Mouse (Mus musculus) v-Abl transformed pro-B cells (cell line): ENCODE results near the gene Gramd4.

Experiments
- in situ Hi-C, 2 experiments: fragments of 400-800 bp; cut with MboI; formaldehyde crosslinking; loops; one replicate each; pipeline ENCODE4 v1.15.1; 2025; ENCODE audit not compliant: unreplicated experiment in 2 of 2

The Gramd4 gene

DNA sequence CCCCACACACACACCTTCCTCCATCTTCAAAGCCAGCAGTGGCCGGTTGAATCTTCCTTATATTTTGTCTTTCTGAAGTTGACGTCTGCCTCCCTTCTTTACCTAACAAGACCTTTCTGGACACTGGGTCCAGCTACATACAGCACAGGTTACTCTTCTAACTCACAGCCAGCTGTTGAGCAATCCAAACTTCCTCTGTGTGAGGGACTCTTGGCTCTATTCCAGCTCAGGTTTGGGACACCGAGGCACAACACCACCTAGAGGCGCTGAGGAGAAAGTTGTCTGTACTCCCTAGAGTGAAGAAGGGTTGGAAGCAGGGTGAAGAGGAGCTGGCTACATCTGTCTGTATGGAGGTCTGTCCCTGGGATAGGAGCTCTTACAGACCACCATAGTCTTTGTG is 15.1 kb upstream of the Gramd4 start:
- in situ Hi-C loops = loop anchor here in 1 of 2 experiments (10.0 kb wide), 1 partner anchor 182 kb away; no protein-coding TSS in a partner anchor

DNA sequence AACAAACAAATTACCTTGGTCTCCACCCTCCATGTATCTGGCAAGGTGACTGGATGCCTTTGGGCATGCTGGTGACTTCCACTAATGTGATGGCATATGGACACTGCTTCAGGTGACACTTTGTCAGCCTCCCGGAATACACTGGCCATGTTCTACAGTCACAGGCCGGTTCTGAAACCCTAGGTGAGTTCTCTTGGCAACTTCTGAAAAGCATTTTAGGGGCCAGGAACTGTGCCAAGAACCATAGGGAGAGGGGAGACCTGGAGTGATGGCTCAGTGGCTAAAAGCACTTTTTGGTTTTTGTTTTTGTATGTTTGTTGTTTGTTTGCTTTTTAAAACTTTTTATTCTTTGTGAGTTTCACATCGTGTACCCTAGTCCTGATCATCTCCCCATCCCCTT is 8.0 kb upstream of the Gramd4 start:
- in situ Hi-C loops = loop anchor here (5.0 to 10.0 kb wide), 2 partner anchors 163 to 175 kb away; partner anchors contain the start of gene Tbc1d22a (in 1 of the 2)

DNA sequence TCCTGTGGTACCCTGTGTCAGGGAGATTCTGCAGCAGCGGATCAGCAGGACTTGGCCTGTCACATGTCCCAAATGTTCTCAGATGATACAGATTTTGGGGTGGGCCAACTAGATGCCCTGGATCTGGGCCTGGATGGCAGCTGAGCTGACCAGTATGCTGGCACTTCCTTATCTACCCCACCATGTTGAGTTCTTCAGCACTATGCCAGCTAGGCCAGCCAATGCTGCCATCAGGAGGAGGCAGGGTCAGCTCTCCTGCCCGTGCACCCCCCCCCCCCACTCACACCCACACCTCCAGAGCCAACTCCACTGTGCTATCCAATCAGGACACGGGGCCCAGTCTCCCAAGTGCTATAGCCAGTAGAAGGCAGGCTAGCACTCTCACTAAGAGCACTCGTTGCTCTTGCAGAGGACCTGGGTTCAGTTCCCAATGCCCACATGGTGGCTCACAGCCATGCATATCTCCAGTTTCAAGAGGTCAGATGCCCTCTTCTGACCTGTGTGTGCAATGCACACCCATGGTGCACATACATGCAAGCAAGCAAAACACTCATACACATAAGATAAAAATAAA is 7.2 kb upstream of the Gramd4 start:
- in situ Hi-C loops = loop anchor here (5.0 to 25.0 kb wide), 2 partner anchors 72 to 638 kb away; no protein-coding TSS in a partner anchor

DNA sequence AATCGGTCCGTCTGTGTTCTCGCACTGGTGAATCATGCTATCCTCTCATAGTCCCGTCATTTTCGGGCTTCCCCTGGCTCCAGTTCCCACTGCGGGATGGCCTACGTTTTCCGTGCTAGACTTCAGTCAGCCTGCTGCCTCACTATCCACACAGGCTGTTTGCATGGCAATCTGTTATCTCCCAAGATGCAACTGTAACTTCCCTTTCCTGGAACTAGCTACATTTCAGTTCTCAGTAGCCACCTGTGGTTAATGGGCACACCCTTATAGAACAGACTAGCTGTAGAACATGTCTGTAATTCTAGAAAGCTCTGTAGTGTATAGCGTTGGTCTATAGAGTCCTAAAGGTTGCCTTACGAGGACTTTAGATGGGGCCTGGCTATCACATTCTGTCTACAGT is 6.3 kb upstream of the Gramd4 start:
- in situ Hi-C loops = loop anchor here (5.0 to 25.0 kb wide), 2 partner anchors 71 to 639 kb away; no protein-coding TSS in a partner anchor

DNA sequence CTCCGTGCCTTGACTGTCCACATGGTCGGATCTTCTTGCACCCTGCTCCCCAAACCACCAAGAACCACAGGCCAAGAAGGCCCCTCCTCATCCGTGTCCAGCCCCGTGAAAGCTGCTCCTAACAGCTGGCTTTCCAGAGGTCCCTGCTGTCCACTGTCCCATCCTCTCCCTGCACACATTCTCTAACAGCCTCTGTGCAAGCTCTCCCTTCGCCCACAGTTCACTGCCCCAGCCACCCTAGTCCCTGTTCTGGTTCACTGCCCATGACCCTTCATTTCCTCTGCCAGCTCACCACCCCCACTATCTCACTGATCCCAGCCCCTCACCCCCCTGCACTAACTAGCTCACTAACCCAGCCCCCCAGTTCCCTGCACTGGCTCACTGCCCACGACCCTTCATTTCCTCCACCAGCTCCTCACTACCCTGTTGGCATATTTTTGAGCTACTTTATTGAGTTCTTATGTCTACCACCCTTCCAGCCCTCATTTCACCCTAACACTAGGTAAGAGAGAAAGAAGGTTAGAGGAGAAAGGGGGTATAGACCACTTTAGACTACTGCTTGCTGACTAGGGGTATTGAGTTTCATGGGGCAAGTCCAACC is 5.5 kb upstream of the Gramd4 start:
- in situ Hi-C loops = loop anchor here (5.0 to 25.0 kb wide), 2 partner anchors 70 to 640 kb away; no protein-coding TSS in a partner anchor

DNA sequence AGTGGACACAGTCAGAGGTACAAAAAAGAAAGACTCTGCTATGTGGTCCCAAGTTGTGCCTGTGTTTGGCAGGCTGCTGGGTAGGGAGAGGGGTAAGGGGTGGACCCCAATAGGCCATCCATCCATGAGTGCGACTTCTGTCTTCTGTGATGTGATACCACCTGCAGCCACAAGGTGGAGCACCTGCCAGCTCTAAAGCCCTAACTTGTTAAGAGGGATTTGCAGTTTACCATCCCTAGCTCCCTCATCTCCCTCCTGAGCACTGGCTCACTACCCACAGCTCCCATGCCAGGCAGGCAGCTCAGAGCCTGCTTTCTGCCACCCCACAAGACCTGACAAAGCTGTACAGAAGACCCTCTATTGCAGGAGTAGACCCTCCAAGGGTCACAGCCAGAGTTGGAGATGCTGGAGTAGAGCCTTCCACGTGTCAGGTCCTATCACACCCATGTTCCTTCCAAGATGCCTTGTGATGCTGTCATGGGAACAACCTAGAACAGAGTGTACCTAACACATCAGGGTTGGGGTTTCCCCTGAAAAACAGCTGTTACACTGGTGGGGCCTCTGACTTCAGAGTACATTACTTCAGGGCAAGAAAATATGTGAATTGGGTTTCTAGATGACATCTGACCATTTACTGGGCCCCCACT is 3.5 kb upstream of the Gramd4 start:
- in situ Hi-C loops = loop anchor here (5.0 to 25.0 kb wide), 2 partner anchors 68 to 642 kb away; no protein-coding TSS in a partner anchor

DNA sequence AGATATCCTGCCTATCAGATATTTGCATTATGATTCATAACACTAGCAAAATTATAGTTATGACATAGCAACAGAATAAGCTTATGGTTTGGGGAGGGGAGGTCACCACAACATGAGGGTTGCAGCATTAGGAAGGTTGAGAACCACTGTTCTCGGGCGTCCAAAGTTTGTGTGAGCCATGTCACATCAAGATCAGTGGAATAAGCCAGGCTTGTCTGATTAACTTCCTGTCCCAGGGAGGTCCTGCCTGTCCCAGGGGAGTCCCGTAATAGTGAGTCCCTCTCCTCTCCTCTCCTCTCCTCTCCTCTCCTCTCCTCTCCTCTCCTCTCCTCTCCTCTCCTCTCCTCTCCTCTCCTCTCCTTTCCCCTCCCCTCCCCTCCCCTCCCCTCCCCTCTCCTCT is 2.6 kb upstream of the Gramd4 start:
- in situ Hi-C loops = loop anchor here (5.0 to 25.0 kb wide), 2 partner anchors 67 to 643 kb away; no protein-coding TSS in a partner anchor

DNA sequence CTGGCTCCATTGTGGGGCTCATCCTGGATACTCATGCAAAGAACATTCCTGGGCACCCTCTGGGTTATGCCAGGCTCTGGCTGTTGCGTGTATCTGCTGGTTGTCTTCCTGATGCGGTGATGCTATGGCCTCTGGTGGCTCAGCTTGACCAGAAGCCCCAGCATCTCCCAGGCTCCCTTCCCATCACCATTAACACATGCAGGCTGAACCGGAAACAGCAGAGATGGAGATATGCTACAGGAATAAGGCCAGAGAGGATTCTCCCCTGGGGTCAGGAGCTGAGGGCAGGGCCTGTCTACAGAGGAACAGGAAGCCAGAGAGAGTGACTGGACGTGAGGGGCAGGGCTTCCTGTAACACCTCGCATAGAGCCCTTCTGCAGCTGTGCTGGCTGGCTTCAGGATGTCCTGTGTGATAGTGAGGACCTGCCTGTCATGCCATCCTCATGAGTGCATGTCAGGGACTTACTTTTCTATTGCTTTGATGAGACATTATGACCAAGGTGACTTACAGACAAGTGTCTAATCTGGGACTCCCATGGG is 1.2 kb upstream of the Gramd4 start:
- in situ Hi-C loops = loop anchor here in 1 of 2 experiments (25.0 kb wide), 1 partner anchor 644 kb away; no protein-coding TSS in a partner anchor

DNA sequence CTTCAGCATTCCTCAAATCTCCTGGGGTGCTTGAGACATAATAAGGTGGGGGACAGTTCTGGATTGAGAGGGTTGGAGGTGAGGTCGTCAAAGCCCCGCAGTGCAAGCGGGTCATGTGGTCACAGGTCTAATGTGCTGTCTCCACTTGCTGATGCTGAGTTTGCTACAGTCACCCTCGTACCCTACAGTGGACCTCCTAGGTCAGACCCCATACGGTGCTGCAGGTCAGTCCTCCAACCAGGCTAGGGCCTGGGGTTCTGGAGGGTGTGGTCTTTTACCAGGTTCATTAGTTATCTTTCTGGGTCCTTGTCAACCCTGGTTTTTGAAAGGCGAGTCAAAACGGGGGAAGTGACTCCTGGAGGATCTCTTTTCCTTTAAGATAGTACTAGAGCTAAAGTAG is 413 bp downstream of the Gramd4 start:
- in situ Hi-C loops = loop anchor here in 1 of 2 experiments (25.0 kb wide), 1 partner anchor 646 kb away; no protein-coding TSS in a partner anchor

DNA sequence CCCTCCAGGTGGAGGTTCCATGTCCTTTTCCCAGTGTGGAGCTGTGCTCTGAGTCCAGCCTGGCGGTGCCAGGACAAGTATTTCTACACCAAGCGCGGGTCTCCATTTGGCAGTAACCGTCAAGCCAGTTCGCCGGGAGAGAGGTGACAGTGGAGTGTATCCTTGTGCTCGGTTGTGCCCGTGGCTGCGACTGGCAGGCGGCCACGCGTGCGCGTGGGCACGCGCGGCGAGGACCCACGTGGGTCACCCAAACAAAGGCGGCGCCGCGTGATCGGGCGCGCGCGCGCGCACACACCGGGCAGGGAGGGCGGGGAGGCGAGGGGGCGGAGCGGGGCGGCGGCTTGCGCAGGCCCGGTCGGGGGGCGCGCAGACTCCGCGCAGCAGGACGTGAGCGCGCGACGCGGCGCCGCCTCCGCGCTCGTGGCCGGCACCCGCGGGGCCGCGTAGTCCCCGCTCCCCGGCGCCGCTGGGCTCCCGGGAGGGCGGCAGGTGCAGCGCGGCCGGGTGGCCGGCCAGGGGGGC is 960 bp downstream of the Gramd4 start:
- in situ Hi-C loops = loop anchor here in 1 of 2 experiments (25.0 kb wide), 1 partner anchor 646 kb away; no protein-coding TSS in a partner anchor

DNA sequence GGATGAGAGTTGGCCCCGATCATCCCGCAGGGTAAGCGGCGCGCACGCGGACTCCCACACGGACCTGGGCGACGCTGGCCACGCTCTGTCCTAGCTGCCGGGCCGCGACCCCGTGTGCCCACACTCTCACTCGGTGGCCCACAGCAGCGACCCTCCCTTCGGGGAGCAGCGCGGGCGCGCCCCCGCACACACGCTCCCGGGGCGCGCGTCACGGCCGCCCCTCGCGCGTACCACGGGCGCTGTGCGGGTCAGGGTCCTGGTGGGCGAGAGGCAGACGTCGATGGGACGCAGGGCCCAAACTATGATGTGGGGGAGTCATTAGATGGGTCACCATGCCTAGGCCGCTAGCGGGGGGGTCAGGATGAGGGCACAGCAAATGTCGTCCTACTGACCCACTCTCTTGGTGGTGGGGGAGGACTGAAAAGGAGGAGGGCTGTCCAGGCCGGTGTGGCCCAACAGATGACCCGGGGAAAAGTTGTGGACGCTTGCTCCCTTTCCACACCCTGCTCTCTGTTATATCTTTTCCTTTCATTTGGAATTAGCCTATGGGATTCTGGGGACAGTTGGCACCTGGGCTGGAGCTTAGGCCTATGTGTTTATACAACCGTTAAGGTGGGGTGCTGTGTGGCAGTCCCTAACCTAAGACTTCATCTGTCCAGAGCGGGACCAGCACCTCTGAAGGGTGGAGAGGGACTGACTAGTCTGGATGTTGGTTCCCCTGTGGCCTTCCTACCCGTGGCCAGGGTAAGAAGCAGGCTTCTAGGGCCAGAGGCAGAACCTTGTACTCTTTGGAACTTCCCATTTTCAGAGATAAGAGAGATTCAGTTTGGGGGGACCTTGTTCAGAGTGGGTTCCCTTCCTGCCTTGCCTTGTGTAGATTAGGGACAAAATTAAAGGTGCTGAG is 1.7 kb downstream of the Gramd4 start:
- in situ Hi-C loops = loop anchor here in 1 of 2 experiments (25.0 kb wide), 1 partner anchor 647 kb away; no protein-coding TSS in a partner anchor

DNA sequence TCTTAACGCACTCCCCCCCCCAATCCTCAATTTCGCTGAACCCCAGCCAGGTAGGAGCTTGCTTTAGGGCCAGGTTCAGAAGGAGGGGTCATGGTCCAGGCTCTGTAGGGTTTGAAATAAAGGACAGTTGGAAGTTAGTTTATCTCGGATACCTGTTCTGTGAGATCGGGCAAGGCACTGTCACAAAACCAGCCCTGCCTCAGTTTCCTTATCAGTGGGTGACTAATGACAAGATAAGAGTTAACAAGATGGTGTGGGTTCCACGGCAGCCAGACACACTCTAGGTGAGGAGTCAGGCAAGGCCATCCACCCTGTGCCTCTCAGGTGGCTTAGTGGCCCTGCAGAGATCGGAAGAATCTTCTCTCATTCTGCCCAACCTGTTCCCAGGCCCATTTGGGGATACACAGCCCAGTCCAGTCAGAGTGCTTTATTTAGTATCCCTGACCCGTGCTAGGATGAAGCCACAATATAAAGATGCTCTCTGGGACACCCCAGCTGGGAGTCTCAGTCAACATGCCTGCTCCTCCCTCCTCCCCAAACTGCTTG is 2.4 kb downstream of the Gramd4 start:
- in situ Hi-C loops = loop anchor here in 1 of 2 experiments (25.0 kb wide), 1 partner anchor 648 kb away; no protein-coding TSS in a partner anchor

DNA sequence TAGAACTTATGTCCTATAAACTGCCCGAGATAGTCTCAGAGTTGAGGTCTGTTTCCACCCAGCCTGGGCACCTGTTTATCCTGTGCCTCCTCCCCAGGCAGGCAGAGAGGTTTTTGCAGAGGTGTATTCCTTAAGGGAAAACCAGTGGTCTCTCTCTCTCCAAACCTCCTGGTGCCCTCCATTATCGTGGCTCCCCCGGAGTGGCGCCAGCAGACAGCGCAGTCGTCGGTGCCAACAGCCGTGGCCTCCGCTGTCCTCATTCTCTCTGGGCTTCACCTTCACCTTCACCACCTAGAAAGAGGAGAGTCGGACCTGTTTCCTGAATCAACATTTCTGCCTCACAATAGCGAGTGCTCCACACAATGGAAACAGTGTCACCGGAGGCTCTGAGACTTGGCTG is 3.1 kb downstream of the Gramd4 start:
- in situ Hi-C loops = loop anchor here in 1 of 2 experiments (25.0 kb wide), 1 partner anchor 648 kb away; no protein-coding TSS in a partner anchor

DNA sequence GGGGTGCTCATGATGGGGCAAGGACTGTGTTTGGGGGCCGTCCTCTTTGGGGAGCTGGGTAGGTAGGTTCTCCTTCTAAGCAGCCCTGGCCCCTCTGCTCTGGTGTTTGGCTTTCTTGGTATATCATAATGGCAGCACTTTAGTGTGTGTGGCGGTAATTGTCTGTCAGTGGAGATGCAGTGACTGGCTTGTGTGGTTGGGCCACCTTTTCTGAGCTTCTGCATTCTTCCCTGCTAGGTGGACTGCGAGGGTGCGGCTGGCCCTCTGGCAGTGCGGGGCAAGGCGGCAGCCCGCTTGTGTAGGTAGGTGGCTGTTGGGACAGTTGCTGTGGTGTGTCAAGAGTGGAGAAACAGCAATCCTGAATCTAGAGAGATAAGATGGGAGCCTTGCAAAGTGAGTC is 3.7 kb downstream of the Gramd4 start:
- in situ Hi-C loops = loop anchor here in 1 of 2 experiments (25.0 kb wide), 1 partner anchor 649 kb away; no protein-coding TSS in a partner anchor

DNA sequence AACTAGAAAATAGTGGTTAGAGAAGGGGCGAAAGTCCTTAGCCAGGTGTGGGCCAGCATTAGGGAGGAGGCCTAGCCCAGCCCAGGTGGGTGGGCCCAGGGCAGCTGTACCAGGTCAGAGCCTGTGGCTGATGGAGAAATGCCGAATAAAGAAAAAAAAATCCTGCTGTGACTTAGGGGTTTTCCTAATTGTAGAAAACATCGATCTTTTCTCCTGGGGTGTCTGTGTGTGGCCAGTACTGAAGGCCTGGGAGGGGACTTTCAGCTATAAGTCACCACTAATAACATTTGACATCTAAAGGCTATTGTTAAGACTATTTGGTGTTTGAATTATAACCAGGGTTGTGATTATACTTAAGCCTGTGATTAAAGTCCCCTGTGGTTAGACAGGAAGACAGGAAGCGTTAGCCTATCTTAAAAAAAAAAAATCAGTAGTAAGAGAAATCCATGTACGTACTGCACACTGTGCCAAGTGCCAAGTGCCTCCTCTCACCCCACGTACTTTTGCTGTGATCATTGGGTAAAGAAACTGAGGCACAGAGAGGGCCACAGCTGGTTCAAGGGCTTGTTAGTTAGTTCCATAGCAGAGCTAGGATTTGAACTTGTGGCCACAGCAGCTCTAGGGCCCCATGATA is 4.5 kb downstream of the Gramd4 start:
- in situ Hi-C loops = loop anchor here in 1 of 2 experiments (25.0 kb wide), 1 partner anchor 650 kb away; no protein-coding TSS in a partner anchor

DNA sequence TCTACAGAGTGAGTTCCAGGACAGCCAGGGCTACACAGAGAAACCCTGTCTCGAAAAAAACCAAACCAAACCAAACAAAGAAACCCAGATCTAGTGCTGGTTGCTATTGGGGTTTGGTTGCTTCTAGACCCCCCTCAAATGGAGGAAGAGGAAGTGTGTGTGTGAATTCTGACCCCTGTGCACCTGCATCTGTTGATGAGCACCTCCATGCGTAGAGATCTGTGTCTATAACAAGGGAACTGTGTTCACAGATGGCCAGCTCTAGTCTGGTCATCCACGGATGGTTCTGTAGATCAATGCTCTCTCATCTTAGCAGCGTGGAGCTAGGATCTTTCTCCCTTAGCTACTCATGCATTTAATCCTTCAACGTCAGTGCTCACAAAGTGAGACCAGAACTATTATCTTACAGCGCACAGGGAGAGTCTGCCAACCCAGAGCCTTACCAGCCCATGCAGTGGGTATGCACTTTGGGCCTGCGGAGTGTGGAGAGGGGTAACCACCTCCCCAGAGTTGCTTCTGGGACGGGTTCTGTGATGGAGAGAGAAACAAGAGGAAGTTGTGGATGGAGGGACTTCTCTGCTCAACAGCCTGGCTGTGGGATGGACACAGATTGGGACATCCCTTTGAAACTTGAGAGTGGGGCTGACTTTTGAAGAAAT is 6.8 kb downstream of the Gramd4 start:
- in situ Hi-C loops = loop anchor here in 1 of 2 experiments (25.0 kb wide), 1 partner anchor 652 kb away; no protein-coding TSS in a partner anchor

DNA sequence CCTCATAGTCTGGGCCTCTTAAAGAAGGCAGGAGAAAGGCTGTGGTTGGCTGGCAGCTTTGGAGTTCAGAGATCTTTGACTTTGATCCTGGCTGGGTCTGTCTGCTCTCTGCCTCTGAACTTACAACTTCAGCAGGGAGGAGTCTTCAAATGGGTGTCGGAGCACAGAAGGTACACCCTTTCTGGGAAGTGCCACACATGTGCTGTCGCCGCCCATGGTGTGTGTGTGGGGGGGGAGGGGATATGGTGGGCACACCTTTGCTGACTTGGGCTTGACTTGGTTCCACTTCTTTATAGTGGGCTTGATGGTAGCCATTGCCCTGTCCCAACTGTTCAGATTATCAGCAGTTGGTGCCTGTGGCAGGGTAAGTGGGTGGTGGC is 7.3 kb downstream of the Gramd4 start:
- in situ Hi-C loops = loop anchor here in 1 of 2 experiments (25.0 kb wide), 1 partner anchor 653 kb away; no protein-coding TSS in a partner anchor

DNA sequence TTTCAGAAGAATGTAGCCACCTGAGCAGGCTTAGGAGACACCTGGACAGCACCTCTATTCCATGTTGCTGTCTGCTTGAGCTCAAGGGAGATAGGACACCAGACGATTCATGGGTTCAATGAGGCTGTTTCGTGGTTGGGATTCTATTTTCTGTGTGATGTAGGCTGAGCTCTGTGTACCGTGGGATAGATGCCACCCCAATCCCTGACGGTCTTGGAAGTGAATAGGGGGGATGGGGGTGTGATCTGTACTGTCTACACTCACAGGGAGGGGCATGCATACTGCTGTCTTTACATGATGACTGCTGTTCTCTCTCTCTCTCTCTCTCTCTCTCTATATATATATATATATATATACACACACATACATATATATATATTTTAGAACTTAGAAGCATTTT is 7.9 kb downstream of the Gramd4 start:
- in situ Hi-C loops = loop anchor here in 1 of 2 experiments (25.0 kb wide), 1 partner anchor 653 kb away; no protein-coding TSS in a partner anchor
